Mouse (Mus musculus): ENCODE results near the gene Ino80. TPM values are rescaled to one million over a fixed set of nuclear protein-coding genes. Genes with fewer than 3 reads are reported as not detected.
A peak's percentile ranks its signal among the peaks of the same experiment; 100 is the strongest.

Gene Ino80
- total and polyA plus RNA-seq, 2 experiments, result 3.7 to 9.9 TPM

- Histone ChIP-seq H3K79me2 (ENCODE audit: control insufficient read depth, insufficient read depth, low read length) (peaks cover 5% of the 10 kb centered on the region; the same call in 1 of the 2 replicates), H3K27me3 (ENCODE audit: control insufficient read depth, insufficient read depth, low read length) (peaks cover 21% of the 10 kb centered on the region), H3K36me3 (ENCODE audit: control insufficient read depth, insufficient read depth, low read length) (no peaks in the 10 kb centered on the region), H3K4me1 (ENCODE audit: control insufficient read depth, insufficient read depth, low read length) (peaks cover 3% of the 10 kb centered on the region; the same call in 1 of the 2 replicates), H3K4me3 (ENCODE audit: insufficient read depth, low read depth, low read length) (peak overlapping the region; percentile 56), H3K27ac (replicated peaks; ENCODE audit: insufficient read depth, low read depth, low read length) (no peak overlapping the region), H3K9ac (ENCODE audit: low read depth, low read length) (peak overlapping the region; percentile 69)
- TF ChIP-seq CTCF (IDR thresholded peaks at IDR 0.05; ENCODE audit: low read depth, low read length), result peak; percentile 61
- no peak for TF ChIP-seq POLR2A (IDR thresholded peaks at IDR 0.05; ENCODE audit: extremely low read depth, insufficient read depth, low read length)
- WGBS, result 1% methylated on average over 30 of the region's 30 CpGs
- no peak for DNase-seq (ENCODE audit: extremely low read depth, low read depth, low spot score)
Observed at GRCm38 (mm10) chr2:119327102-119327480, 150.4 kb downstream of the Ino80 start.

DNA sequence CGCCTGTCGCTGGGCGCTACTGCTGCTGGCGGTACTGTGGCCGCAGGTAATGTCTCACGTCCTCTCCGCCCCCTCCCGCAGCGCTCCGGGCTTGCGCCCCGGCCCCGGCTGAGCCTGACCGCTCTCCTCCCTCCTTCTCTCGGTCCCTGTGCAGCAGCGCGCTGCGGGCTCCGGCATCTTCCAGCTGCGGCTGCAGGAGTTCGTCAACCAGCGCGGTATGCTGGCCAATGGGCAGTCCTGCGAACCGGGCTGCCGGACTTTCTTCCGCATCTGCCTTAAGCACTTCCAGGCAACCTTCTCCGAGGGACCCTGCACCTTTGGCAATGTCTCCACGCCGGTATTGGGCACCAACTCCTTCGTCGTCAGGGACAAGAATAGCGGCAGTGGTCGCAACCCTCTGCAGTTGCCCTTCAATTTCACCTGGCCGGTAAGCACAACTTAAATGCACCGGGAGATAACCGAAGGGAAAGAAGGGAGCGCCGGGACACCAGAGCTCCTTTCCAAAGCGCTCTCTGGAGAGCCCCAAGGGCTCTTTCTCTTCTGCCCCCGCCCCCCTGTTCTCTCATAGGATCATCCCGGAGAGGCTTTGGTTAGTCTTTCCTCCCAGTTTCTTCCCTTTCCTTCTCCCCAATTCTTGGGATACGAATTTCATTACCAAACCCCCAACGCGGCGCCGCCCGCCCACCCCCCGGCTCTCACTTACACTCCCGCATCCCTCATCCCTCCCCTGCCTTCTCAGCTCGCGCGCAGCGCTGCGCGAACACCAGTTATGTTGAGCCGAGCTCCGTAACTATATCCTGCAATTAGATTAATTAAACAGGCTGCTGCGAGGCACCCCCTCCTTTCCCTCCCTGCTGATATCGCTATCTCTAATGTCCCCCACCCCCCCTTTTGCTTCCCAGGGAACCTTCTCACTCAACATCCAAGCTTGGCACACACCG is 151.1 kb downstream of the Ino80 start:
- peak overlapping the region; percentile 69 for H3K9ac ChIP-seq (ENCODE audit: low read depth, low read length)
- no peak for DNase-seq (ENCODE audit: extremely low read depth, low read depth, low spot score)

DNA sequence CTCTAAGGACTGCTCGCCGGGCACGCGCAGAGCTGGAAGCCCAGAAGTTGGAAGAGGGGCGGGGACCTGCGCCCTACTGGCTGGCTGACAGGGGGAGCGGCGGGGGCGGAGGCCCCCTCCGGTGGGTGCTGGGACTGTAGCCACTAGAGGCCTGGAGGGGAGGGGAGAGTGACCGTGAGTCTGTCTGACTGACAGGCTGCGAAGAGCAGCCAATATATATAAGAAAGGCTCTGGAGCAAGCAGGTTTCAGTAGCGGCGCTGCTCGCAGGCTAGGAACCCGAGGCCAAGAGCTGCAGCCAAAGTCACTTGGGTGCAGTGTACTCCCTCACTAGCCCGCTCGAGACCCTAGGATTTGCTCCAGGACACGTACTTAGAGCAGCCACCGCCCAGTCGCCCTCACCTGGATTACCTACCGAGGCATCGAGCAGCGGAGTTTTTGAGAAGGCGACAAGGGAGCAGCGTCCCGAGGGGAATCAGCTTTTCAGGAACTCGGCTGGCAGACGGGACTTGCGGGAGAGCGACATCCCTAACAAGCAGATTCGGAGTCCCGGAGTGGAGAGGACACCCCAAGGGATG is 151.8 kb downstream of the Ino80 start, which contains the start of gene Dll4:
Gene Dll4, plus strand, starts transcription at position 217 of the 576 bp plus-strand sequence.
- WGBS, result 2% methylated on average over 33 of the region's 33 CpGs
- TF ChIP-seq POLR2A (IDR thresholded peaks at IDR 0.05; ENCODE audit: extremely low read depth, insufficient read depth, low read length) (peak; percentile 66; the same call in 1 of the 2 replicates), CTCF (IDR thresholded peaks at IDR 0.05; ENCODE audit: low read depth, low read length) (no peak)
- peak within 1 kb of the TSS; percentile 69 for H3K9ac ChIP-seq (ENCODE audit: low read depth, low read length)
- H3K4me3 ChIP-seq (ENCODE audit: insufficient read depth, low read depth, low read length), result peak within 1 kb of the TSS; percentile 56
- no peaks in the 10 kb centered on the region for H3K36me3 ChIP-seq (ENCODE audit: control insufficient read depth, insufficient read depth, low read length)
- peak within 1 kb of the TSS; percentile 53 for H3K27ac ChIP-seq (replicated peaks; ENCODE audit: insufficient read depth, low read depth, low read length)
- peaks cover 3% of the 10 kb centered on the region; the same call in 1 of the 2 replicates for H3K4me1 ChIP-seq (ENCODE audit: control insufficient read depth, insufficient read depth, low read length)
- no peak for DNase-seq (ENCODE audit: extremely low read depth, low read depth, low spot score)
- peaks cover 4% of the 10 kb centered on the region; the same call in 1 of the 2 replicates for H3K79me2 ChIP-seq (ENCODE audit: control insufficient read depth, insufficient read depth, low read length)
- peaks cover 22% of the 10 kb centered on the region for H3K27me3 ChIP-seq (ENCODE audit: control insufficient read depth, insufficient read depth, low read length)

More for the DNA sequence above, 151.1 kb downstream of the Ino80 start:
- H3K4me1 ChIP-seq (ENCODE audit: control insufficient read depth, insufficient read depth, low read length), result peaks cover 3% of the 10 kb centered on the region; the same call in 1 of the 2 replicates
- peaks cover 4% of the 10 kb centered on the region; the same call in 1 of the 2 replicates for H3K79me2 ChIP-seq (ENCODE audit: control insufficient read depth, insufficient read depth, low read length)
- peak overlapping the region; percentile 56 for H3K4me3 ChIP-seq (ENCODE audit: insufficient read depth, low read depth, low read length)
- TF ChIP-seq CTCF (IDR thresholded peaks at IDR 0.05; ENCODE audit: low read depth, low read length) (no peak), POLR2A (IDR thresholded peaks at IDR 0.05; ENCODE audit: extremely low read depth, insufficient read depth, low read length) (no peak)
- WGBS, result 1% methylated on average over 59 of the region's 61 CpGs
- H3K27me3 ChIP-seq (ENCODE audit: control insufficient read depth, insufficient read depth, low read length), result peaks cover 22% of the 10 kb centered on the region
- H3K36me3 ChIP-seq (ENCODE audit: control insufficient read depth, insufficient read depth, low read length), result no peaks in the 10 kb centered on the region
- H3K27ac ChIP-seq (replicated peaks; ENCODE audit: insufficient read depth, low read depth, low read length), result peak overlapping the region; percentile 53

DNA sequence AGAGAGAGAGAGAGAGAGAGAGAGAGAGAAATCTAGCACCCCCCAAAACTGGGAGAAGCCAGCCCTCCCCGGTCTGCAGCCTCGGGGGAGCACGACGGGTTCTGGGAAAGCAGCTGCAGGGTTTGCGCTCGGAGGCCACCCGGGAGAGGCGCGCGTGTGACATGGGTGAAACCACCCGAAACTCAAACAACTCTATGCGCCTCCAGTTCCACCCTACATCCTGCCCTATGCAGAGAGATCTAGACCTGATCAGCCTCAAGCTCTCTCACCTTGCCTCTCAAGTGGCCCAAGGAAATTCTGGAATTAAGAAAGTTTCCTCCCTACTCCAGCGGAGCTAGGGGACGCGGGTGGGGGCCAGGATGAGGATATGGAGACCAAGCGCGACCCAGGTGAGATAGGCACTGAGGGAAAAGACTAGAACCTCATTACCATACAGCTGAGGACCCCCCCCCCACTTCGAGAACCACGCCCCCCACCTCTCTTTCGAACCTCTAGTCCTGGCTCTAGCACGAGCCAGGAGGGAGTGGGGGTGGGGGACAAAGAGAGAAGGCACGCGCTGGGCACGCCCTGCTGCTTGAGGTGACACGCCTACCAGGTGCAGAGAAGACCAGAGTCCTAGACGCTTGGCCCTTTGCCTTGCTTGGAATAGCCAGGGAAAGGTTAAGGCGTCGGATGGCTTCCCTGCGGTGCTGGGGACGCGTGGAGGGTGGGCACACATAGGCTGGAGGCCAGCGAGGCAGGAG is 152.7 kb downstream of the Ino80 start:
- Histone ChIP-seq H3K36me3 (ENCODE audit: control insufficient read depth, insufficient read depth, low read length) (no peaks in the 10 kb centered on the region), H3K27ac (replicated peaks; ENCODE audit: insufficient read depth, low read depth, low read length) (no peak overlapping the region), H3K27me3 (ENCODE audit: control insufficient read depth, insufficient read depth, low read length) (peaks cover 22% of the 10 kb centered on the region), H3K4me1 (ENCODE audit: control insufficient read depth, insufficient read depth, low read length) (peaks cover 3% of the 10 kb centered on the region; the same call in 1 of the 2 replicates), H3K79me2 (ENCODE audit: control insufficient read depth, insufficient read depth, low read length) (peaks cover 4% of the 10 kb centered on the region; the same call in 1 of the 2 replicates), H3K9ac (ENCODE audit: low read depth, low read length) (peak overlapping the region; percentile 9; the same call in 1 of the 2 replicates), H3K4me3 (ENCODE audit: insufficient read depth, low read depth, low read length) (peak overlapping the region; percentile 56)
- no peak for TF ChIP-seq POLR2A (IDR thresholded peaks at IDR 0.05; ENCODE audit: extremely low read depth, insufficient read depth, low read length)
- TF ChIP-seq CTCF (IDR thresholded peaks at IDR 0.05; ENCODE audit: low read depth, low read length), result no peak
- WGBS, result 8% methylated on average over 32 of the region's 32 CpGs
- no peak for DNase-seq (ENCODE audit: extremely low read depth, low read depth, low spot score)

- Histone ChIP-seq H3K36me3 (ENCODE audit: control insufficient read depth, insufficient read depth, low read length) (no peaks in the 10 kb centered on the region), H3K79me2 (ENCODE audit: control insufficient read depth, insufficient read depth, low read length) (no peaks in the 10 kb centered on the region; the same call in 1 of the 2 replicates), H3K27ac (replicated peaks; ENCODE audit: insufficient read depth, low read depth, low read length) (no peak overlapping the region), H3K9ac (ENCODE audit: low read depth, low read length) (no peak overlapping the region), H3K4me3 (ENCODE audit: insufficient read depth, low read depth, low read length) (no peak overlapping the region), H3K4me1 (ENCODE audit: control insufficient read depth, insufficient read depth, low read length) (peaks cover 3% of the 10 kb centered on the region; the same call in 1 of the 2 replicates), H3K27me3 (ENCODE audit: control insufficient read depth, insufficient read depth, low read length) (peaks cover 22% of the 10 kb centered on the region)
- no peak for DNase-seq (ENCODE audit: extremely low read depth, low read depth, low spot score)
- 33% methylated on average over 32 of the region's 32 CpGs for WGBS
- TF ChIP-seq POLR2A (IDR thresholded peaks at IDR 0.05; ENCODE audit: extremely low read depth, insufficient read depth, low read length), result no peak
- TF ChIP-seq CTCF (IDR thresholded peaks at IDR 0.05; ENCODE audit: low read depth, low read length), result no peak
Observed at GRCm38 (mm10) chr2:119323866-119324575, 153.5 kb downstream of the Ino80 start.

Other genes starting within 250 kb of the Ino80 start
- gene Ppp1r14d, start 247.8 kb downstream of the Ino80 start, total RNA-seq (2014; rRNA removed), result not detected in 2 replicates
- gene Ppp1r14d, start 247.8 kb downstream of the Ino80 start, polyA plus RNA-seq (2012; rRNA removed), result 0.11 TPM in 1 of 2 replicates, not detected in the other
- gene Spint1, start 240.3 kb downstream of the Ino80 start, total RNA-seq (2014; rRNA removed), result 0.28 and 0.54 TPM in 2 replicates
- gene Spint1, start 240.3 kb downstream of the Ino80 start, polyA plus RNA-seq (2012; rRNA removed), result 0.23 and 0.34 TPM in 2 replicates
- not detected in 2 replicates for gene Rhov, start 206.4 kb downstream of the Ino80 start, total RNA-seq (2014; rRNA removed)
- gene Rhov, start 206.4 kb downstream of the Ino80 start, polyA plus RNA-seq (2012; rRNA removed), result not detected in 2 replicates
- gene Vps18, start 188.9 kb downstream of the Ino80 start, total RNA-seq (2014; rRNA removed), result 4.4 and 7.5 TPM in 2 replicates
- gene Vps18, start 188.9 kb downstream of the Ino80 start, polyA plus RNA-seq (2012; rRNA removed), result 13.4 and 14.8 TPM in 2 replicates
- 3.0 and 5.2 TPM in 2 replicates for gene Dll4, start 151.9 kb downstream of the Ino80 start, total RNA-seq (2014; rRNA removed)
- gene Dll4, start 151.9 kb downstream of the Ino80 start, polyA plus RNA-seq (2012; rRNA removed), result 3.1 and 4.1 TPM in 2 replicates
- 3.2 and 5.5 TPM in 2 replicates for gene Chac1, start 126.5 kb downstream of the Ino80 start, total RNA-seq (2014; rRNA removed)
- 4.1 and 6.1 TPM in 2 replicates for gene Chac1, start 126.5 kb downstream of the Ino80 start, polyA plus RNA-seq (2012; rRNA removed)
- gene Exd1, start 69.9 kb upstream of the Ino80 start, total RNA-seq (2014; rRNA removed), result 0.83 and 0.87 TPM in 2 replicates
- gene Exd1, start 69.9 kb upstream of the Ino80 start, polyA plus RNA-seq (2012; rRNA removed), result 0.66 and 0.87 TPM in 2 replicates
- 165 and 178 TPM in 2 replicates for gene Chp1, start 70.0 kb upstream of the Ino80 start, total RNA-seq (2014; rRNA removed)
- gene Chp1, start 70.0 kb upstream of the Ino80 start, polyA plus RNA-seq (2012; rRNA removed), result 176 and 216 TPM in 2 replicates
- 0.46 and 1.4 TPM in 2 replicates for gene Nusap1, start 140.6 kb upstream of the Ino80 start, total RNA-seq (2014; rRNA removed)
- 0.06 and 0.07 TPM in 2 replicates for gene Nusap1, start 140.6 kb upstream of the Ino80 start, polyA plus RNA-seq (2012; rRNA removed)
- gene Oip5, start 140.8 kb upstream of the Ino80 start, total RNA-seq (2014; rRNA removed), result 0.92 and 0.94 TPM in 2 replicates
- 0.37 and 0.69 TPM in 2 replicates for gene Oip5, start 140.8 kb upstream of the Ino80 start, polyA plus RNA-seq (2012; rRNA removed)
- gene Ndufaf1, start 185.1 kb upstream of the Ino80 start, total RNA-seq (2014; rRNA removed), result 28.0 and 36.2 TPM in 2 replicates
- 7.6 and 9.4 TPM in 2 replicates for gene Ndufaf1, start 185.1 kb upstream of the Ino80 start, polyA plus RNA-seq (2012; rRNA removed)
- 5.4 and 5.6 TPM in 2 replicates for gene Rtf1, start 197.4 kb upstream of the Ino80 start, total RNA-seq (2014; rRNA removed)
- gene Rtf1, start 197.4 kb upstream of the Ino80 start, polyA plus RNA-seq (2012; rRNA removed), result 4.4 and 5.2 TPM in 2 replicates